Mouse (Mus musculus) small intestine, adult 2 months (tissue): ENCODE measurements at regions not wholly inside any gene's neighbourhood (a gene's known extent, or its start where the extent isn't known, plus 50 kb on each side); places are given as distances from the start of the nearest gene placed in this dataset.

Experiments
- H3K27ac ChIP-seq: fragments of 200-500 bp; 2 replicates; pipeline ENCODE4 v1.5.1; 2012; ENCODE audit warnings: low read depth, low read length, control low read depth, inconsistent platforms; ENCODE audit not compliant: insufficient read depth
- H3K27me3 ChIP-seq: fragments of 200-500 bp; 2 replicates; pipeline ENCODE4 v1.6.1; 2012; ENCODE audit warnings: mild to moderate bottlenecking, moderate library complexity, low read length, inconsistent platforms; ENCODE audit not compliant: control insufficient read depth, insufficient read depth
- H3K36me3 ChIP-seq: fragments of 200-500 bp; 2 replicates; pipeline ENCODE4 v1.6.1; 2012; ENCODE audit warnings: mild to moderate bottlenecking, low read length, control low read depth, inconsistent platforms; ENCODE audit not compliant: control insufficient read depth, insufficient read depth
- H3K4me1 ChIP-seq: fragments of 200-500 bp; 2 replicates; pipeline ENCODE4 v1.6.1; 2012; ENCODE audit warnings: low read length, inconsistent platforms, mixed read lengths; ENCODE audit not compliant: control insufficient read depth, insufficient read depth, insufficient read length
- H3K4me3 ChIP-seq: fragments of 200-500 bp; 2 replicates; pipeline ENCODE4 v1.5.1; 2012; ENCODE audit warnings: low read depth, mild to moderate bottlenecking, control low read depth, inconsistent platforms, low read length, moderate library complexity
- CTCF ChIP-seq: fragments of 200-500 bp; IDR thresholded peaks from 2 replicates; pipeline ENCODE4 v1.5.1; 2012; ENCODE audit warnings: low read depth, mild to moderate bottlenecking, control low read depth, inconsistent platforms, low read length, moderate library complexity, mixed read lengths; ENCODE audit not compliant: insufficient replicate concordance, insufficient read length; ENCODE audit errors: extremely low read depth
- POLR2A ChIP-seq: fragments of 200-500 bp; IDR thresholded peaks from 2 replicates; pipeline ENCODE4 v1.6.1; 2012; ENCODE audit warnings: low read depth, mild to moderate bottlenecking, control low read depth, inconsistent platforms, low read length, moderate library complexity
- WGBS: fragments of 180-500 bp; shearing (Covaris S2); methylation state at CpG from one replicate; pipeline ENCODE4 v1.1.7; 2018; 5-methylcytosine and 5-hydroxymethylcytosine counted together

GRCm38 (mm10) chr13:107932423-107933032 lies 111.7 kb upstream of the Smim15 start:
- H3K27me3 ChIP-seq, result no peaks in the 10 kb centered on the region
- H3K27ac ChIP-seq, result no peak overlapping the region
- 68% methylated on average over 12 of the region's 12 CpGs for WGBS
- H3K4me1 ChIP-seq, result no peaks in the 10 kb centered on the region
- no peak overlapping the region for H3K4me3 ChIP-seq
- TF ChIP-seq POLR2A, result no peak
- TF ChIP-seq CTCF, result no peak
- no peaks in the 10 kb centered on the region for H3K36me3 ChIP-seq

GRCm38 (mm10) chr13:107931216-107931615 lies 113.0 kb upstream of the Smim15 start:
- Histone ChIP-seq H3K27ac (no peak overlapping the region), H3K36me3 (no peaks in the 10 kb centered on the region), H3K27me3 (no peaks in the 10 kb centered on the region), H3K4me3 (no peak overlapping the region), H3K4me1 (no peaks in the 10 kb centered on the region)
- TF ChIP-seq POLR2A (no peak), CTCF (no peak)
- WGBS, result 89% methylated on average over 7 of the region's 7 CpGs

- Histone ChIP-seq H3K27ac (no peak overlapping the region), H3K4me1 (no peaks in the 10 kb centered on the region), H3K27me3 (no peaks in the 10 kb centered on the region), H3K4me3 (no peak overlapping the region), H3K36me3 (no peaks in the 10 kb centered on the region)
- no peak for TF ChIP-seq POLR2A
- peak; percentile 18; the same call in 1 of the 2 replicates for TF ChIP-seq CTCF
- WGBS, result 71% methylated on average over 10 of the region's 10 CpGs
Observed at GRCm38 (mm10) chr13:107927499-107928215, 116.6 kb upstream of the Smim15 start.

- Histone ChIP-seq H3K36me3 (no peaks in the 10 kb centered on the region), H3K27me3 (no peaks in the 10 kb centered on the region), H3K27ac (no peak overlapping the region), H3K4me1 (no peaks in the 10 kb centered on the region), H3K4me3 (no peak overlapping the region)
- WGBS, result 69% methylated on average over 8 of the region's 8 CpGs
- no peak for TF ChIP-seq POLR2A
- TF ChIP-seq CTCF, result no peak
Observed at GRCm38 (mm10) chr13:107925470-107925869, 118.8 kb upstream of the Smim15 start.

GRCm38 (mm10) chr13:107923129-107924114 lies 120.8 kb upstream of the Smim15 start:
- TF ChIP-seq CTCF, result no peak
- no peak for TF ChIP-seq POLR2A
- no peaks in the 10 kb centered on the region for H3K27me3 ChIP-seq
- no peak overlapping the region for H3K27ac ChIP-seq
- H3K36me3 ChIP-seq, result no peaks in the 10 kb centered on the region
- no peak overlapping the region for H3K4me3 ChIP-seq
- no peaks in the 10 kb centered on the region for H3K4me1 ChIP-seq
- WGBS, result 70% methylated on average over 19 of the region's 19 CpGs

- WGBS, result 92% methylated on average over 3 of the region's 3 CpGs
- Histone ChIP-seq H3K4me1 (no peaks in the 10 kb centered on the region), H3K36me3 (no peaks in the 10 kb centered on the region), H3K27me3 (no peaks in the 10 kb centered on the region), H3K27ac (no peak overlapping the region), H3K4me3 (no peak overlapping the region)
- TF ChIP-seq POLR2A (no peak), CTCF (no peak)
Observed at GRCm38 (mm10) chr13:107919403-107919802, 124.8 kb upstream of the Smim15 start.

GRCm38 (mm10) chr13:107918478-107918877 lies 125.8 kb upstream of the Smim15 start:
- Histone ChIP-seq H3K27ac (no peak overlapping the region), H3K36me3 (no peaks in the 10 kb centered on the region), H3K4me3 (no peak overlapping the region), H3K4me1 (no peaks in the 10 kb centered on the region), H3K27me3 (no peaks in the 10 kb centered on the region)
- no peak for TF ChIP-seq POLR2A
- TF ChIP-seq CTCF, result no peak
- 85% methylated on average over 7 of the region's 7 CpGs for WGBS
